Mouse (Mus musculus) olfactory bulb, adult 2 months (tissue): ENCODE measurements around the gene Sept5.

Experiments used
- CTCF ChIP-seq: fragments of 200-500 bp; IDR thresholded peaks from 2 replicates; pipeline ENCODE4 v1.5.1; 2012; ENCODE audit warnings: low read depth, mild to moderate bottlenecking, low read length, moderate library complexity; ENCODE audit not compliant: insufficient read depth
- POLR2A ChIP-seq: fragments of 200-500 bp; IDR thresholded peaks from 2 replicates; pipeline ENCODE4 v1.6.1; 2012; ENCODE audit warnings: mild to moderate bottlenecking, low read depth, low read length, moderate library complexity; ENCODE audit not compliant: insufficient read depth

DNA sequence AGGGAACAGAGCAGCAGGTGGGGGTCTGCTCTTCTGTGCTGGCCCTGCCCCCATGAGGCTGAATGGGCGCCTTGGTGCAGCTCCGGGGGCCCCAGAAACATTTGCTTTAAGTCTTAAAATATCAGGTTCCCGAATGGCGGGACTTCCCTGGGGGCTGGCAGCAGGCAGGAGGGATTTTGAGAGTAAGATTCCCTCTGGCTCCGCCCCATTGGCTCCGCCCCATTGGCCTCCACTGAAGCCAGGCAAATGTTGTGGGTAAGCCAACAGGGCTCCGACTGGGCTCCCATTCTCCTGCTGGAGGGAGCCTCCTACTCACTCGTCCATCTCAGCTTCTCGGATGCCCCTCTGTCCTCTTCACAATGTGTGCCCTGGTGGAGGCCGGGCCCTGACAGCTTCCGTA lies 21.5 kb downstream of the Sept5 start:
- TF ChIP-seq POLR2A: no peak
- TF ChIP-seq CTCF: no peak
